8 mouse cellular contexts compared by ENCODE assay signal in genomic region chr13:67754333-67755306, GRCm38 (mm10). TPM values are rescaled to one million over a fixed set of nuclear protein-coding genes. Genes with fewer than 3 reads are reported as not detected.
DNase-seq lines count a peak whose midpoint lies in the region; ATAC-seq lines count a peak whose summit lies in the region.

Zfp85 (minus strand) TSS chr13:67755228.

- peaks cover 14% of the 10 kb centered on the region for H3K36me3 ChIP-seq in megakaryocyte, embryonic 14.5 days (replicated peaks; ENCODE audit: low read length)

- peak within 1 kb of the TSS; percentile 92 for H3K4me3 ChIP-seq in megakaryocyte, embryonic 14.5 days (replicated peaks)

- H3K27me3 ChIP-seq in megakaryocyte, embryonic 14.5 days (replicated peaks): no peaks in the 10 kb centered on the region

- peak; percentile 59 to 69 for DNase-seq in adrenal gland, adult 18-20 months (ENCODE audit: low spot score in 2 of 2)
- DNase-seq in embryo, embryonic 10.5 days (ENCODE audit: low spot score): peak; percentile 84
- peak; percentile 52 for DNase-seq in gastrocnemius, postnatal 10 days
- peak; percentile 14 to 30 for DNase-seq in left cerebral cortex, adult 9 months (ENCODE audit: low spot score in 2 of 2)
- peak; percentile 51 to 62 for DNase-seq in right cerebral cortex, postnatal 10 days (ENCODE audit: low spot score in 2 of 2)
- DNase-seq in urinary bladder, postnatal 36 days (ENCODE audit: low spot score in 2 of 2): peak; percentile 58 to 70

- H3K9me3 ChIP-seq in megakaryocyte, embryonic 14.5 days: no peaks in the 10 kb centered on the region

- H3K4me1 ChIP-seq in megakaryocyte, embryonic 14.5 days: peaks cover 9% of the 10 kb centered on the region

- ATAC-seq in inflammation-experienced regulatory T-cells, adult 6 months: peak; percentile 99

RNA-seq across cellular contexts. Expression of gene Zfp85, which starts in this region (rescaled TPM):
- 1 to 10 TPM; 4.0 to 5.3 TPM for total RNA-seq in adrenal gland, adult 18-20 months (2021)
- total RNA-seq in gastrocnemius, postnatal 10 days (2021): 1 to 10 TPM; 1.9 to 2.1 TPM
- polyA plus RNA-seq in inflammation-experienced regulatory T-cells, adult 6 months (2017; shearing (Covaris generic)): 10 to 100 TPM; 15.7 to 19.6 (median 16.3) TPM
- 0.12 TPM in 1 of 2 replicates, not detected in the other for polyA plus RNA-seq in megakaryocyte, embryonic 14.5 days (2012; ENCODE audit: insufficient read depth, low replicate concordance)

Comparison
In these comparisons a context has a peak if more than half of its experiments do, and no peak if none do; other contexts are left out.
1. Peak in every context shown above with its lines: DNase-seq, ATAC-seq and H3K4me3 ChIP-seq.
2. RNA of gene Zfp85 (polyA plus RNA-seq): 15.7 to 19.6 TPM in inflammation-experienced regulatory T-cells, adult 6 months; 0.12 TPM in megakaryocyte, embryonic 14.5 days; every median in the first group is over 10 times any median in the second.
3. DNase-seq: peak in every context shown above with its lines; median percentile 84 in embryo, embryonic 10.5 days; 64 in adrenal gland, adult 18-20 months; 64 in urinary bladder, postnatal 36 days; 56 in right cerebral cortex, postnatal 10 days; 52 in gastrocnemius, postnatal 10 days; 22 in left cerebral cortex, adult 9 months.